In genomic region chr2:166852270-166852669, GRCm38 (mm10) we compare ENCODE assay signal across 13 mouse cellular contexts. TPM values are rescaled to one million over a fixed set of nuclear protein-coding genes. Genes with fewer than 3 reads are reported as not detected.
DNase-seq lines count a peak whose midpoint lies in the region; ATAC-seq and TF ChIP-seq lines count a peak whose summit lies in the region.
"Had no signal": no experiment of that assay in that cellular context is flagged by ENCODE, and none has a peak within 500 bp of the region (broad histone marks: within the 10 kb centered on the region; RNA-seq: fewer than 3 reads in every experiment).

No protein-coding gene starts in this region.

- no peak for ATAC-seq in midbrain, embryonic 15.5 days (replicated peaks)
- ATAC-seq: hindbrain, embryonic 16.5 days had no signal

- no peak for TF ChIP-seq POLR2A in kidney, adult 2 months (IDR thresholded peaks at IDR 0.05; ENCODE audit: low read depth, low read length)

- peaks cover 9% of the 10 kb centered on the region for H3K36me3 ChIP-seq in kidney, adult 2 months (ENCODE audit: control insufficient read depth, insufficient read depth, low read length)
- H3K36me3 ChIP-seq in midbrain, embryonic 15.5 days (replicated peaks), result peaks cover 34% of the 10 kb centered on the region

- TF ChIP-seq CTCF in kidney, adult 2 months (conservative IDR thresholded peaks at IDR 0.05; ENCODE audit: insufficient read depth, insufficient read length, low read depth, low read length), result peak; percentile 41; the same call in 1 of the 2 replicates

- no peak overlapping the region for H3K4me2 ChIP-seq in midbrain, embryonic 15.5 days
- H3K4me2 ChIP-seq: heart, embryonic 12.5 days had no signal

- H3K9me3 ChIP-seq in midbrain, embryonic 15.5 days, result no peaks in the 10 kb centered on the region

- H3K27me3 ChIP-seq in kidney, adult 2 months (replicated peaks; ENCODE audit: control insufficient read depth, insufficient read depth, low read length), result no peaks in the 10 kb centered on the region
- no peaks in the 10 kb centered on the region for H3K27me3 ChIP-seq in midbrain, embryonic 15.5 days (replicated peaks)
- H3K27me3 ChIP-seq: heart, embryonic 12.5 days had no signal

- H3K4me3 ChIP-seq in kidney, adult 2 months (ENCODE audit: insufficient read depth, low read depth, low read length), result no peak overlapping the region
- H3K4me3 ChIP-seq in midbrain, embryonic 15.5 days, result no peak overlapping the region
- H3K4me3 ChIP-seq: erythroblast, embryonic 14.5 days; heart, embryonic 12.5 days had no signal

- H3K9ac ChIP-seq in midbrain, embryonic 15.5 days, result no peak overlapping the region
- H3K9ac ChIP-seq: heart, embryonic 12.5 days had no signal

- no peaks in the 10 kb centered on the region for H3K4me1 ChIP-seq in kidney, adult 2 months (ENCODE audit: control insufficient read depth, insufficient read depth, low read length)
- H3K4me1 ChIP-seq in midbrain, embryonic 15.5 days, result no peaks in the 10 kb centered on the region

- no peak for DNase-seq in kidney, adult 2 months
- DNase-seq in kidney, postnatal 14 days, result no peak
- DNase-seq in thymus, postnatal 4 days, result peak; percentile 22
- DNase-seq in thymus, postnatal 10 days (ENCODE audit: low spot score in 2 of 2), result no peak
- DNase-seq in ZHBTc4 (ENCODE audit: low read depth, low spot score), result peak; percentile 67
- no peak for DNase-seq in cerebellum, postnatal 14 days
- DNase-seq: kidney, postnatal 4 days; left cerebral cortex, postnatal 4 days; lung, postnatal 10 days had no signal

- no peak overlapping the region for H3K27ac ChIP-seq in kidney, adult 2 months (ENCODE audit: insufficient read depth, low read depth, low read length)
- H3K27ac ChIP-seq in midbrain, embryonic 15.5 days, result no peak overlapping the region

- 97% methylated on average over 7 of the region's 7 CpGs for WGBS in kidney, adult 2 months
- 96% methylated on average over 7 of the region's 7 CpGs for WGBS in midbrain, embryonic 15.5 days

RNA-seq across cellular contexts. Expression of gene Arfgef2, which starts 46.9 kb away (rescaled TPM):
- polyA plus RNA-seq in kidney, adult 2 months (2012; rRNA removed), result 17.9 and 18.7 TPM in 2 replicates
- polyA plus RNA-seq in midbrain, embryonic 15.5 days (2015; fragmentation: Nextera tagmentation; extraction: Ambion mirVana), result 4.9 and 5.2 TPM in 2 replicates

RNA-seq across cellular contexts. Expression of gene Cse1l, which starts 53.6 kb away (rescaled TPM):
- polyA plus RNA-seq in kidney, adult 2 months (2012; rRNA removed), result 15.8 TPM in 2 replicates
- 95.3 and 99.4 TPM in 2 replicates for polyA plus RNA-seq in midbrain, embryonic 15.5 days (2015; fragmentation: Nextera tagmentation; extraction: Ambion mirVana)

RNA-seq across cellular contexts. Expression of gene Trp53rkb, which starts 59.9 kb away (rescaled TPM):
- polyA plus RNA-seq in kidney, adult 2 months (2012; rRNA removed), result 3.7 and 4.0 TPM in 2 replicates
- 10.2 and 11.0 TPM in 2 replicates for polyA plus RNA-seq in midbrain, embryonic 15.5 days (2015; fragmentation: Nextera tagmentation; extraction: Ambion mirVana)

Comparison
In these comparisons a context has a peak if more than half of its experiments do, and no peak if none do; other contexts are left out.
1. DNase-seq: peak in thymus, postnatal 4 days (single experiment) and ZHBTc4 (single experiment); none in kidney, adult 2 months (single experiment), kidney, postnatal 14 days (single experiment), thymus, postnatal 10 days (0 of 2) and cerebellum, postnatal 14 days (0 of 2).